Mouse (Mus musculus) bone marrow, adult 2 months (tissue): ENCODE results near the gene Rftn1.

Source experiments
- CTCF ChIP-seq: fragments of 200-500 bp; IDR thresholded peaks from 2 replicates; pipeline ENCODE4 v1.5.1; 2011; ENCODE audit warnings: low read length, control low read depth; ENCODE audit not compliant: control insufficient read depth, insufficient read depth
- POLR2A ChIP-seq: fragments of 200-500 bp; IDR thresholded peaks from 2 replicates; pipeline ENCODE4 v1.6.1; 2011; ENCODE audit warnings: low read depth, mild to moderate bottlenecking, control low read depth, low read length, borderline replicate concordance; ENCODE audit not compliant: control insufficient read depth

DNA sequence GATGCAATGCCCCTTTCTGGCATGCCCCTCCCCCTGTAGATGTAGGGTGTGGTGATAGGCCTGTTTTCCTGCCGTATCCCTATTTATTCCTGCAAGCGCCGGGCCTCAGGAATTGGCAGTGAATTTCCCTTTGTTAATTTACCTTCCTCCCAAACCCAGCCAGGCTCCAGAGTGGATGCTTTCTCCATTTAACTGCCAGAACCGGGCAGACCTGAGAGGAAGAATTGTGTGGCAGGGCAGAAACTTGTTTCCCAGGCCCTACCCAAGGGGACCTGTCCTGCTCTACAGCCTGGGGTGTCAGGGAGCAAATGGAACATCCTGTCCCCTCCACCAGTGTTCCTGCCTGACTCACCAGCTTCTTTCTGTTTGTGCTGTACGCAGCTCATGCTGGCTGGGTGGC lies 34.2 kb upstream of the Rftn1 start:
- no peak for TF ChIP-seq POLR2A
- no peak for TF ChIP-seq CTCF
